Mouse (Mus musculus) bone marrow, adult 2 months (tissue): Measurements from ENCODE around the gene Smpdl3b.

Experiments
- CTCF ChIP-seq: fragments of 200-500 bp; IDR thresholded peaks from 2 replicates; pipeline ENCODE4 v1.5.1; 2011; ENCODE audit warnings: low read length, control low read depth; ENCODE audit not compliant: control insufficient read depth, insufficient read depth
- POLR2A ChIP-seq: fragments of 200-500 bp; IDR thresholded peaks from 2 replicates; pipeline ENCODE4 v1.6.1; 2011; ENCODE audit warnings: low read depth, mild to moderate bottlenecking, control low read depth, low read length, borderline replicate concordance; ENCODE audit not compliant: control insufficient read depth

GRCm38 (mm10) chr4:132801176-132802077 is 44.4 kb upstream of the Smpdl3b start:
- TF ChIP-seq POLR2A (no peak), CTCF (no peak)
